Mouse (Mus musculus) gastrocnemius, postnatal 14 days (tissue): ENCODE measurements at regions not wholly inside any gene's neighbourhood (a gene's known extent, or its start where the extent isn't known, plus 50 kb on each side); places are given as distances from the start of the nearest gene placed in this dataset.

Source experiments
- DNase-seq: peaks from one replicate; pipeline ENCODE4 v3.0.0; 2021; ENCODE audit warnings: mixed read lengths
- intact Hi-C: fragments of 180-260 bp; cut with DNase I; formaldehyde crosslinking; loops from one replicate; pipeline ENCODE4 v1.15.1; 2025; ENCODE audit warnings: low total_unique reads

DNA sequence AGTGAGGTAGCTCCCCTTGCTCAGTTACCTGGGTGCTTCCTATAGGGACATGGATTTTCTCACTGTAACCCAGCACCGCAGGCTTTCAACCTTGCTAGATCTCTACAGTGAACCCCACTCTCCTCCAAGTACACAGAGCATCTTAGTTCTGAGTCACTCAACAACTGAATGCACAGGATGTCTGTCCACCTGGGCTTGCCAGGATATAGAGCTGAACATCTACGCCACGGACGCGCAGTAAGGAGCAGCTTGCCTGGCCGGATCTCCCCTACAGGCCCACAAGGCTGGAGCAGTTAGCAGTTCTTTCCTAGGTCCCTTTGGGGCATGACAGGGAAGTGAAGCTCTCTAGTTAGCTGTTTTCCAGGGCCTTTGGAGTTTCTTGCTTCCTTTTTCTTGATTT, 147.5 kb upstream of the Tut7 start:
- DNase-seq, result no peak
- intact Hi-C loops, result no loop called here

DNA sequence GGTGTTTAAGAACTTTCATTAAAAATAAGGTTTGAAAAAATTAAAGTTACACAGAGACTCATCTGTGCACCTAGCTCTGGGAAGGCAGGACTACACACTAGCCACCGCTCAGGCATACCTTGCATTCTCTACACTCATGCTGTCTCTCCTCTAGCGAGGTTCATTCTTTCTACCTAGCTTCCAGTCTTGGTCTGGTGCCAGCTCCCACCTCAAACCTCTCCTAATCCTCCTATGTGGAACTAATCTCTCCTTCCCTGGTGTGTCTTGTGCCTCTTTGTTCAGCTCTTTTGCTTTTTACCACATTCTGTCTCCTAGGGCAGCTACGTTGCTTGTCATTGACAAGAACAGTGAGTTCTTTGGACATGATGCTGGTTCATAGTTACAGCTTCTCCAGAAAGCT, 146.5 kb upstream of the Tut7 start:
- no peak for DNase-seq
- intact Hi-C loops, result no loop called here

- no peak for DNase-seq
- intact Hi-C loops, result no loop called here
Measured at GRCm38 (mm10) chr13:59968584-59969240, 145.8 kb upstream of the Tut7 start.

DNA sequence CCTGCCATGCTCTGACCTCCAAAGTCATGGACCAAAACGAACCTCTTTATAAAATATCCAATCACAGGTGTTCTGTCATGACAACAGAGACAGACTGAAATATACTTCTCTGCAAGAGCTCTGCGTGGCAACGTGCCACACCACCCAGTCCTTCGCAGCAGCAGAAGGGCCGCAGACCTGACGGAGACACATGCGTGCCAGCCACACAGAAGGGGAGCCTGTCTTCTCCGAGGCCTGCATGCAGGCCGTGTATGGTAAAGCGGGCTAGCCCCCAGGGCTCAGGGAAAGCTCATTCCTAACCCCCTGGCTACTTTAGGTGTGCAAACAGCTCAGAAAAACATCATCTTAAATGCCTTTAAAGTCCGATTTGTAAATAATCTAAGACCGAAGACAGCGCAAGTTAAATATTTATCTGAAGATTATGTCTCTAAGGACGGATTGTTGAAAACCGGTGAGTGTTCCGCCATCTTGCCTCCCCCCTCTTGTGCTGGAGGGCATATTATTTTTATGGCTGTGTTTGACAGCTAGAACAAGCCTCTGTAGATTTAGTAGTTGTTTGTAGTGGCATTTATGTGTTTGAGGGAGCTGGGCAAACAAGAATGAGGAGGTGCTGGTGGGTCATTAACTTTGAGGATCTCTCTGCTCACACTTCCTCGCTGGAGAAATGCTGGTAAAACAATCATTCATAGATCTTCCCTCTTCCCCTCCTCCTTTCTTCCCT, 143.7 kb upstream of the Tut7 start:
- intact Hi-C loops, result no loop called here
- no peak for DNase-seq

- DNase-seq, result no peak
- intact Hi-C loops, result no loop called here
Measured at GRCm38 (mm10) chr13:59964981-59965380, 142.0 kb upstream of the Tut7 start.

- intact Hi-C loops, result no loop called here
- no peak for DNase-seq
Measured at GRCm38 (mm10) chr13:59962676-59963664, 140.0 kb upstream of the Tut7 start.

- DNase-seq, result no peak
- intact Hi-C loops, result no loop called here
Measured at GRCm38 (mm10) chr13:59956441-59956840, 133.5 kb upstream of the Tut7 start.

- intact Hi-C loops, result no loop called here
Measured at GRCm38 (mm10) chr13:59952809-59953208, 129.9 kb upstream of the Tut7 start.

DNA sequence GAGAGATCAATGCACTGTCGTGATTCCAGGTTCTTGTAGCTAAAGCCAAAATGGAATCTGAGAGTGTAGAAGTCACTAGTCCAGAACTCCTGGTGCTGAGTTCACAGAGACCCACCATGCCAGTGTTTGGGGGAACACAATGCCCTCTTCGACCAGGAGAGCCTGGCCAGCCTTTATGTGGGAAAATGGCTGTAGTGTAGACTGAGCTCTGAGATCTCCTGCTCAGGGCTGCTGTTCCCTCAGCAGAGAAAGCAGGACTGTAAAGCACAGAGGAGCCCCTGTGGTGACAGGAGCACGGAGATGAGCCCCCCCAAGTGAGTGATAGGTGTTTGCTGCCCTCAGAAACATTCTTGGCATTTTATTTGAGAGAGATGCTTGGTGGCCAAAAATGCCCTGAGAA, 129.2 kb upstream of the Tut7 start:
- no peak for DNase-seq
- intact Hi-C loops, result no loop called here

More at GRCm38 (mm10) chr13:59952809-59953208, 129.9 kb upstream of the Tut7 start:
- no peak for DNase-seq

GRCm38 (mm10) chr13:59950281-59950680, 127.3 kb upstream of the Tut7 start:
- intact Hi-C loops, result no loop called here
- no peak for DNase-seq

- intact Hi-C loops, result no loop called here
- no peak for DNase-seq
Measured at GRCm38 (mm10) chr13:59949471-59949870, 126.5 kb upstream of the Tut7 start.

- intact Hi-C loops, result no loop called here
- no peak for DNase-seq
Measured at GRCm38 (mm10) chr13:59948496-59949138, 125.7 kb upstream of the Tut7 start.

- intact Hi-C loops, result no loop called here
- DNase-seq, result peak; percentile 51
Measured at GRCm38 (mm10) chr13:59947461-59947860, 124.5 kb upstream of the Tut7 start.

- intact Hi-C loops, result no loop called here
- DNase-seq, result no peak
Measured at GRCm38 (mm10) chr13:59946509-59946908, 123.6 kb upstream of the Tut7 start.

- DNase-seq, result no peak
- intact Hi-C loops, result no loop called here
Measured at GRCm38 (mm10) chr13:59945631-59946030, 122.7 kb upstream of the Tut7 start.

DNA sequence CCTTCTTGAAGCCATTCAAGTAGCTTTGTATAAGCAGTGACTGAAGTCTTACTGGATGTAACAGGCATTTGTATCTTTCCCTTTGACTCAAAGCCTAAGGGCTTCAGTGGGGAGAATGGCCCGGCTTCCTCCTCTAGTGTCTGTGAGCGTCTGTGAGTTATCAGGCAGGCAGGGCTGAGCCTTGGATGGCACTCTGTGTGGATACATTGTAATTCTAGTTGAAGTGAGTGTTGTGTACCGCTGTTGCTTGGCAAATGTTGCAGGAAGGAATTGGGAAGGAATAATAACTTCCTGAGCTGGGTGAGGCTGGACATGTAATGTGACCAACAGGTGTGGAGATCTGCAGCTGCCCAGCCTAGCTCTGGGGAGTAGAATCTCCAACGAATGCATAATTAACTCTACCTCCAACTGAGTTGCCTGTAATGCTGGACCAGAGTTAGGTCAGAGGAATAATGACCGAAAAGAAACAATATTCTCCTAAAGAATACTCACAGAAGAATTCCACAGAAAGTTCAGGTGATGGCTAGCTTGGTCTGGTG, 120.7 kb upstream of the Tut7 start:
- intact Hi-C loops, result no loop called here
- DNase-seq, result no peak

- intact Hi-C loops, result no loop called here
- DNase-seq, result no peak
Measured at GRCm38 (mm10) chr13:59943020-59943419, 120.1 kb upstream of the Tut7 start.

DNA sequence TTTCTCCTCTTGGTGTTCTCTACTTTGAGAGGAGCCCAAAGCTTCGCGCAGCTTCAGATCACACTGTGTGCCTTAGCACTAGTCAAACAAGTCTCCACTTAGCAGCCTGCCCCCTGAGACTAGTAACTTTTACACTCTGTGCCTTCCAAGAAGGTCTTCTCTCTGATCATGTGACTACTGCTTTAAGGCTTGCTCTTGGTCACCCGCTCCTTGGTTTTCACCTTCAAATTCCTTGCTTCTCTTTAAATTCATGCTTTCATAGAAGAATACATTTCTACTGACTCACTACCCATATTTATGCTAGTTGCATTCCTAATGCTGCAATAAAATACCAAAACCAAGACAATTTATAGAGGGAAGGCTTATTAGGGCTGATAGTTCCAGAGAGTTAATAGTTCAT, 118.6 kb upstream of the Tut7 start:
- no peak for DNase-seq
- intact Hi-C loops, result no loop called here

DNA sequence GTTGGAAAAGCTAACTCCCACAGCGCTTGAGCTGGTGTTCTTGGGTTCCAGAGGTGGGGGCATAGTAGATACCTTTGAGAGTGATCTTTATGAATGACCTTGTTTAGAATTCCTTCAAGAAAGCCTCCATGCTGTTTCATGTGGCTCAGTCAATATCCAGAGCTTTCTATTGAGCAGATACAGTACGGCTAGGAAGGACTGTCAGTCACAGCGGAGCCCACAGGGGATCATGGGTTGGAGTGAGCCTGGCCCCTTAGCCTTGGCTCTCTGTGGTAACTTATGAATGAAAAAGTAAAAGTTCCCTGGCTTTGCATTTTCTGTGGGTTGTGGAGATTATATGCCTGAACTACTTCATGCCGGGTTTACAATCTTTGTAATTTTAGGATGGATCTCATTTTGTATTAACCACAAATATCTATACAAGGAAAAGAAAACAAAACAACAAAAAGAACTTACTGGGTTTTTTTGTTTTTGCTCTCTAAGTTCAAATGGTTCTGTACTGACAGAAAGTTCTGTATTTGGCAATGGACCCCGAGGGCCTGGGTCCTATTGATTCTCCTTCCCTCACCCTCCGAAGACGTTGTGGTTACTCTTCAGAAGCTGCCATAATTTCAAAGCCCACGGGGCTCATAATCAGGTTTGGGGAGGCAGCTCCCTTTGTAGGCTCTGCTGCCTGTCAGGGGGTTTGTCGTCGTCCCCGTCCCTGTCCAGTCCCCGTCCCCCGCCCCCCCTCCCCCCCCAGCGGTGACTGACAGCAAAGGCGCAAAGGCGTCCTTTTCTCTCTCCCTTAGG, 117.7 kb upstream of the Tut7 start:
- no peak for DNase-seq
- intact Hi-C loops, result no loop called here
